Mouse (Mus musculus) limb, embryonic 12.5 days (tissue): ENCODE results near the gene Mterf4. TPM values are rescaled to one million over a fixed set of nuclear protein-coding genes. Genes with fewer than 3 reads are reported as not detected.

Experiments used
- ATAC-seq: fragments of 200-750 bp; cut with Nextera tagmentation; 2 replicates; pipeline ENCODE4 v1.8.0; 2017; ENCODE audit warnings: low read depth, moderate TSS enrichment; ENCODE audit not compliant: insufficient number of reproducible peaks, insufficient read depth, low FRiP score, low TSS enrichment
- H3K27ac ChIP-seq: fragments of 300-500 bp; sonication (generic); 2 replicates; pipeline ENCODE4 v1.5.1; 2016; ENCODE audit warnings: mild to moderate bottlenecking, moderate library complexity
- H3K27me3 ChIP-seq: fragments of 300-500 bp; sonication (generic); 2 replicates; pipeline ENCODE4 v1.6.1; 2016; ENCODE audit warnings: mild to moderate bottlenecking, moderate library complexity
- H3K36me3 ChIP-seq: fragments of 300-500 bp; sonication (generic); 2 replicates; pipeline ENCODE4 v1.6.1; 2016; ENCODE audit warnings: mild to moderate bottlenecking, moderate library complexity
- H3K4me1 ChIP-seq: fragments of 300-500 bp; sonication (generic); replicated peaks from 2 replicates; pipeline ENCODE4 v1.6.1; 2016
- H3K4me2 ChIP-seq: fragments of 300-500 bp; sonication (generic); 2 replicates; pipeline ENCODE4 v1.6.1; 2016; ENCODE audit warnings: mild to moderate bottlenecking, moderate library complexity
- H3K4me3 ChIP-seq: fragments of 300-500 bp; sonication (generic); replicated peaks from 2 replicates; pipeline ENCODE4 v1.5.1; 2016; ENCODE audit warnings: mild to moderate bottlenecking
- H3K9ac ChIP-seq: fragments of 300-500 bp; sonication (generic); replicated peaks from 2 replicates; pipeline ENCODE4 v1.6.1; 2016; ENCODE audit warnings: mild to moderate bottlenecking, moderate library complexity
- H3K9me3 ChIP-seq: fragments of 300-500 bp; sonication (generic); 2 replicates; pipeline ENCODE4 v1.6.1; 2016; ENCODE audit warnings: mild to moderate bottlenecking, moderate library complexity
- WGBS: fragments of 180-500 bp; shearing (Covaris S2); methylation state at CpG from one replicate; pipeline ENCODE4 v1.1.7; 2016; 5-methylcytosine and 5-hydroxymethylcytosine counted together
- polyA plus RNA-seq: library from polyadenylated mRNA; unstranded; fragments of >200 nt; fragmentation: Nextera tagmentation; extraction: Ambion mirVana; gene quantifications from 2 replicates; pipeline ENCODE4 v1.2.1, GENCODE M21; 2016

Mterf4 gene
- 34.3 and 38.8 TPM in 2 replicates for polyA plus RNA-seq

DNA sequence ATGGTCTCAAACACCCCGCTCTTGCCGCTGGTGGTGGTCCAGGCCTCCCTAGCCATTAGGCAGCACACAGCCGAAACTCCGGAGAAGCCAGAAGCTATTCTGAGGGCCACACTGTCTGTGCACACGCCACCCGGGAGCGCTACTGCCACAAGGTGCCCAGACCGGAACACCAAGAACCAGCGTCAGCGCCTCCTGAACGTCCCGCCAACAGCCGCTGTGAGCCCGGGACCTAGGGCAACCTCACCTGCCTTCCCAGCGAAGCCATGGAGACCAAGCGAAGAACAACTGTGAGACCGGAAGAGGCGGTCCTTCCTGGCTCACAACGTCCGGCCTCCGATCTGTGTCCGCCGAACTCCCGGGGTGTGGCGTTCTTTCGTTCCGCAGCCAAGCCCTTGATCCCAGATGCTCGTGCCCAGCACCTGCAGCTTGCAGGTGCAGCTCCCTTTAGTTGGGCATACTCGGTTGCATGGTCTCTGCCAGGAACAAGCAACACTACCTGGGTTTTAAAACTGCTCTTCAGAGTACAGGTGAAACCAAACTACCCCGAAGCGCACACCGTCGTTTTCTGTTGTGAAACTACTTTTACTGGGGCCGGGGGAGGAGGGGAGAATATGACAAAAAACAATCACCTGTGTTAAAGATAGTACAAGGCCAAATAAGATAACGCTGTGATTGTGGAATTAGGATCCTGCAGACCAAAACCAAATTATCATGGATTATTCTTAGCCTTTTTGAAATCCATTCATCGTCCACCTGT, at the start of gene Mterf4:
Gene Mterf4 (minus strand): TSS at position 335 of the 757 bp plus-strand sequence.
- peak; percentile 85 for ATAC-seq
- Histone ChIP-seq H3K9me3 (no peaks in the 10 kb centered on the region), H3K27ac (no peak within 1 kb of the TSS), H3K4me2 (peak within 1 kb of the TSS; percentile 69), H3K4me1 (peaks cover 6% of the 10 kb centered on the region), H3K36me3 (peaks cover 55% of the 10 kb centered on the region), H3K27me3 (no peaks in the 10 kb centered on the region), H3K4me3 (peak within 1 kb of the TSS; percentile 87), H3K9ac (peak within 1 kb of the TSS; percentile 83)
- 8% methylated on average over 36 of the region's 36 CpGs for WGBS

- H3K27me3 ChIP-seq: no peaks in the 10 kb centered on the region
- 85% methylated on average over 2 of the region's 2 CpGs for WGBS
- no peak overlapping the region for H3K27ac ChIP-seq
- H3K9me3 ChIP-seq: no peaks in the 10 kb centered on the region
- no peak overlapping the region for H3K4me3 ChIP-seq
- no peak for ATAC-seq
- no peaks in the 10 kb centered on the region for H3K4me1 ChIP-seq
- peaks cover 97% of the 10 kb centered on the region for H3K36me3 ChIP-seq
- H3K9ac ChIP-seq: no peak overlapping the region
- no peak overlapping the region for H3K4me2 ChIP-seq
Measured at GRCm38 (mm10) chr1:93352724-93353123, 47.0 kb upstream of the Mterf4 start.

DNA sequence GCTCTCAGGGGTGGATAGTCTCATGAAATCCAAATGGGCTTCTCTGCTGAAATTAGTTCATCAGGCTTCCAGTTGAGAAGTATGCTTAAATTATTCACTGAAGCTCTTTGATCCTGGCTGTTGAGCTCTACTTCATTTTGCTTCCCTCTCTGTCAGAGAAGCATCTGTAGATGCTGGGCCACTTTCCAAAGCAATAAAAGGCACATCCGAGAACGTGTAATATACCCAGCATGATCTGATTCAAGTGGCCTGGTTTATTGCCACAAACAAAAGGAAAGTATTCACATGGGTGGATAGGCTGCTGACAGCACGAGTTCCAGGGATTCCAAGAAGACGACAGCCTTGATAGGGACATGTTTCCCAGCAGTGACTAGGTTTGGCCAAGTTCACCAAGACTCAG, 44.0 kb upstream of the Mterf4 start:
- ATAC-seq: no peak

DNA sequence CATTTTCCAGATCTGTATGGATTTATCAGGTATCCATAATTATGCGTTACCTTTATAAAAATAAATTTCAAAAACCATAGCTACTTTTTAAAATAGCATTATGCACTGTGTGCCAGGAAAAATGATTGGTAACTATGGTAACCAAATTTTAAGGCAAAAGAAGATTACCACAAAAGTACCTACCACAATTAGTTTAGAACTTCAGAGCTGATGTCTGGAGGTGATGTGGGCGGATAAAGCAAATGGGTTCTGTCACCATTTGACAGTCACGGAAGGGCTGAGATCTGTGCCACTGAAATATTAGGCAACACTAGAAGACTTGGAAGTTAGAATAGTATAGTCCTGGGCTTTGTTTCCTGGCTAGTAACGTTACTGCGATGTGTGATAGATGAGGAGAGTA, 41.5 kb upstream of the Mterf4 start:
- H3K27me3 ChIP-seq: no peaks in the 10 kb centered on the region
- H3K27ac ChIP-seq: no peak overlapping the region
- H3K9ac ChIP-seq: no peak overlapping the region
- 95% methylated on average over 5 of the region's 5 CpGs for whole genome bisulfite sequencing
- H3K36me3 ChIP-seq: peaks cover 61% of the 10 kb centered on the region
- H3K9me3 ChIP-seq: no peaks in the 10 kb centered on the region
- peaks cover 7% of the 10 kb centered on the region for H3K4me1 ChIP-seq
- ATAC-seq: no peak
- no peak overlapping the region for H3K4me2 ChIP-seq
- no peak overlapping the region for H3K4me3 ChIP-seq

More for the DNA sequence above, 44.0 kb upstream of the Mterf4 start:
- Histone ChIP-seq H3K9ac (no peak overlapping the region), H3K27ac (no peak overlapping the region), H3K9me3 (no peaks in the 10 kb centered on the region), H3K36me3 (peaks cover 86% of the 10 kb centered on the region), H3K27me3 (no peaks in the 10 kb centered on the region), H3K4me3 (no peak overlapping the region), H3K4me1 (peaks cover under 1% of the 10 kb centered on the region), H3K4me2 (no peak overlapping the region)
- WGBS: 59% methylated on average over 4 of the region's 4 CpGs

GRCm38 (mm10) chr1:93343504-93344047, 37.9 kb upstream of the Mterf4 start:
- Histone ChIP-seq H3K9me3 (no peaks in the 10 kb centered on the region), H3K27me3 (no peaks in the 10 kb centered on the region), H3K4me2 (peak overlapping the region; percentile 78), H3K4me3 (peak overlapping the region; percentile 93), H3K27ac (peak overlapping the region; percentile 66; the same call in 1 of the 2 replicates), H3K36me3 (peaks cover 27% of the 10 kb centered on the region), H3K4me1 (peaks cover 16% of the 10 kb centered on the region), H3K9ac (peak overlapping the region; percentile 86)
- WGBS: under 1% methylated on average over 39 of the region's 39 CpGs
- peak; percentile 95 for ATAC-seq

DNA sequence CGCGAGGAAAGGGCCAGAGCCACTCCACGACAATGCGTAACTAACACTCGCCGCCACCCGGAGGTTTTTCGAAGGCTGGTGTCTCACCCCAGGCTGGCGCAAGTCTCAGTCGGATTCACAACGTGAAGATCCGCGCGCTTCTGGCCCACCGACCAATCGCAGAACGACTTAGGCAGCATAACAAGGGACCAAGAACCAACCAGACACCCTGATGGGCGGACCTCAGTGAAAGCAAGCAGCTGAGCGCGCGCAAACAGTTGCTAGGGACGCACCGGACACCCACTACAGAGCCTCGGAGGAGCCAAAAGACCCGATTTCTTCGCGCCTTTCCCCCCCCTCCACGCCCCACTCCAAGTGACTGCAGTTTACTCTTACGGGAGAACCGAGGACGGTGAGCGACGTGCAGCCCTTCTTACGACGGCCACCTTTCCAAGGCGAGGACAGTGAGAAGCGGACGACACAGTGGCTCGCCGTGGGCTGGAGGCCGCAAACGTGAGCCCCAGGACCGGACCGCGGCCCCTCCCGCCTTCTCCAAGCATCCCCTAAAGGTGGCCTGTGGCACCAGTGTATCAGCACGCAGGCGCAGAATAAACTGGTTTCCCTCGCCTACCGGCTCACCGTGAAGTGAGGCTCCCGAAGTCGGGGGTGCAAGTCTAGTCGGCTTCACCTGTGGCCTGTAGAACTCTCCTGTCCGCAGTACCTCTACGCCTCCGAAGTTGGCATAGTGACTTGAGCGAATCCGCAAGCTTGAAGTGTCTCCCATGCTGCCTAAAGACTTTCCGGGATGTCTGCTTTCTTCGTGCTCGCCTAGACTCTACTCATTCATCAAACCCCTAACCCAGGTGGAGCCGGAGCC, 37.2 kb upstream of the Mterf4 start, which contains the start of the genes Ppp1r7 and Pask:
Gene Ppp1r7 (plus strand): TSS at position 207 of the 856 bp plus-strand sequence.
Gene Pask (minus strand): TSS at position 835 of the 856 bp plus-strand sequence.
- peak; percentile 94 for ATAC-seq
- Histone ChIP-seq H3K4me3 (peak within 1 kb of the TSS; percentile 93), H3K4me2 (peak within 1 kb of the TSS; percentile 78), H3K27me3 (no peaks in the 10 kb centered on the region), H3K9me3 (no peaks in the 10 kb centered on the region), H3K36me3 (peaks cover 20% of the 10 kb centered on the region), H3K9ac (peak within 1 kb of the TSS; percentile 86), H3K4me1 (peaks cover 16% of the 10 kb centered on the region), H3K27ac (peak within 1 kb of the TSS; percentile 66)
- under 1% methylated on average over 63 of the region's 63 CpGs for WGBS

DNA sequence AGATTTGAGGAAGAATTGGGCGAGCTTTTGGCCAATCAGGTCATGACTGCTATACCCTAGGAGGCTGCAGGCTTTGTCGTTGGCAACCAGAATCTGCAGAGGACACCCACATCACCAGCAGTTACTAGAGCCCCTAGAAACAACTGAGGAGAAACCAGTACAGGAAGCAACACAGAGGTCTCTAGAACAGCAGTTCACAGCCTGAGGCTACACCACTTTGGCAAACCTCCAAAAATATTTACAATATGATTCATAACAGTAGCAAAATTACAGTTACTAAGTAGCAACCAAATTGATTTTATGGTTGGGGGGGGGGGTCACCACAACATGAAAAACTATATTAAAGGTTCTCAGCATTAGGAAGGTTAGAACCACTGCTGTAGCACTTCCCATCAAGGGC, 28.9 kb upstream of the Mterf4 start:
- no peak for ATAC-seq
- H3K9me3 ChIP-seq: no peaks in the 10 kb centered on the region
- H3K27me3 ChIP-seq: no peaks in the 10 kb centered on the region
- H3K27ac ChIP-seq: no peak overlapping the region
- H3K4me3 ChIP-seq: no peak overlapping the region
- no peaks in the 10 kb centered on the region for H3K4me1 ChIP-seq
- no peak overlapping the region for H3K9ac ChIP-seq
- WGBS: 82% methylated on average over 2 of the region's 2 CpGs
- peaks cover 68% of the 10 kb centered on the region for H3K36me3 ChIP-seq
- H3K4me2 ChIP-seq: no peak overlapping the region

DNA sequence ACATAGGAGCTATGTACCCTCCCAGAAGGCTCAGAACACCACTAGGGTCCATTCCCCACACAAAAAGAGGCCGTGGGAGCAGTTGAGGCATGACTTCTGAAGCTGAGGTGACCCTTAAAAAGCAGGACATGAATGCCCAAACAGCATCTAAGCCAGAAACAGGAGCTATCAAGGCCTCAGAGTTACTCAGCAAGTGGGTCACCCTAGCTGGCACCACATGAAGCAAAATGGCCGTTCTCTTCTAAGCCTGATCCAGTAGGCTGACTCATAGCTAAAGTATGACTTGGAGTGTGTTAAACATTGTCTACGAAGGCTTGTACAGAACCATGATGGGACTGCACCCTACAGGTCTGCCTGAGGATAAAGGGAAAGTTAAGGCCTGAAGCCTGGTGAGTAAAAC, 20.7 kb upstream of the Mterf4 start:
- no peak for ATAC-seq
- Histone ChIP-seq H3K4me1 (no peaks in the 10 kb centered on the region), H3K27ac (no peak overlapping the region), H3K9ac (no peak overlapping the region), H3K36me3 (peaks cover 85% of the 10 kb centered on the region), H3K9me3 (no peaks in the 10 kb centered on the region), H3K27me3 (no peaks in the 10 kb centered on the region), H3K4me2 (no peak overlapping the region), H3K4me3 (no peak overlapping the region)
- 90% methylated on average over 3 of the region's 3 CpGs for WGBS

GRCm38 (mm10) chr1:93323973-93324372, 18.3 kb upstream of the Mterf4 start:
- ATAC-seq: no peak
- Histone ChIP-seq H3K4me2 (no peak overlapping the region), H3K9me3 (no peaks in the 10 kb centered on the region), H3K36me3 (peaks cover 87% of the 10 kb centered on the region), H3K9ac (no peak overlapping the region), H3K27me3 (no peaks in the 10 kb centered on the region), H3K4me3 (no peak overlapping the region), H3K27ac (no peak overlapping the region), H3K4me1 (no peaks in the 10 kb centered on the region)
- WGBS: 90% methylated on average over 6 of the region's 6 CpGs

GRCm38 (mm10) chr1:93300578-93300977, 5.1 kb downstream of the Mterf4 start:
- Histone ChIP-seq H3K9ac (no peak overlapping the region), H3K27ac (no peak overlapping the region), H3K4me1 (peaks cover 6% of the 10 kb centered on the region), H3K36me3 (peaks cover 86% of the 10 kb centered on the region), H3K4me3 (no peak overlapping the region), H3K4me2 (no peak overlapping the region), H3K27me3 (no peaks in the 10 kb centered on the region), H3K9me3 (no peaks in the 10 kb centered on the region)
- ATAC-seq: no peak
- 89% methylated on average over 3 of the region's 3 CpGs for WGBS

DNA sequence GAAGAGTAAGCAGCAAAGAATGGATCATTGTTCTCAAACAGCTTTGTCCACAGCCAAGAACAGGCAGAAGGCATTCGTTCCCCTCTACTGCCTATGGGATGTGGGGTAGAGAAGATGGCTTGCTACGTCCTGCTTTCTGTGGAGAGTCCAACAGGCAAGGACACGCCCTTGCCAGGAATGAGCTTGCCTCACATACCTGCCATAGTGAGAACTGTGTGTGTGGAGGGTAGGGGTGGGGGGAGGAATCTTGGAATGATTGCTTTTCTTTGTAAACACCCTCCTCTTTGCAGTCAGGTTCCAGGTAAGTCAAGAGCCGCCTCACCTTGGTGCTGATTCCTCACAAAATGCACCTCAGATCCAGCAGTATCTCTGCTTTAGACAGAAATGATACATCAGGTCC, 5.9 kb downstream of the Mterf4 start:
- H3K36me3 ChIP-seq: peaks cover 89% of the 10 kb centered on the region
- ATAC-seq: no peak
- no peak overlapping the region for H3K27ac ChIP-seq
- H3K9ac ChIP-seq: no peak overlapping the region
- no peak overlapping the region for H3K4me3 ChIP-seq
- no peaks in the 10 kb centered on the region for H3K9me3 ChIP-seq
- no peak overlapping the region for H3K4me2 ChIP-seq
- H3K4me1 ChIP-seq: peaks cover 2% of the 10 kb centered on the region
- no peaks in the 10 kb centered on the region for H3K27me3 ChIP-seq
- WGBS: 84% methylated on average over 4 of the region's 4 CpGs
